Mouse (Mus musculus): ENCODE results near the gene Epb41l3.

Gene Epb41l3

GRCm38 (mm10) chr17:69075501-69076237 lies at the start of gene Epb41l3:
Epb41l3 (plus strand) TSS chr17:69075683.
- peak; percentile 74 for DNase-seq (ENCODE audit: extremely low spot score, low spot score)

GRCm38 (mm10) chr17:69038760-69039675 lies 36.5 kb upstream of the Epb41l3 start:
- no peak for DNase-seq (ENCODE audit: extremely low spot score, low spot score)

- DNase-seq (ENCODE audit: extremely low spot score, low spot score) = no peak
These were observed 34.0 kb upstream of the Epb41l3 start for GRCm38 (mm10) chr17:69041516-69041915.

GRCm38 (mm10) chr17:69048826-69049225 lies 26.7 kb upstream of the Epb41l3 start:
- DNase-seq (ENCODE audit: extremely low spot score, low spot score) = no peak

- DNase-seq (ENCODE audit: extremely low spot score, low spot score) = no peak
These were observed 21.5 kb upstream of the Epb41l3 start for GRCm38 (mm10) chr17:69054029-69054428.

GRCm38 (mm10) chr17:69059760-69060159 lies 15.7 kb upstream of the Epb41l3 start:
- no peak for DNase-seq (ENCODE audit: extremely low spot score, low spot score)

GRCm38 (mm10) chr17:69060388-69060787 lies 15.1 kb upstream of the Epb41l3 start:
- no peak for DNase-seq (ENCODE audit: extremely low spot score, low spot score)

- no peak for DNase-seq (ENCODE audit: extremely low spot score, low spot score)
These were observed 13.4 kb upstream of the Epb41l3 start for GRCm38 (mm10) chr17:69061883-69062745.

- no peak for DNase-seq (ENCODE audit: extremely low spot score, low spot score)
These were observed 7.3 kb upstream of the Epb41l3 start for GRCm38 (mm10) chr17:69067937-69068739.

- no peak for DNase-seq (ENCODE audit: extremely low spot score, low spot score)
These were observed 1.4 kb upstream of the Epb41l3 start for GRCm38 (mm10) chr17:69074095-69074494.

GRCm38 (mm10) chr17:69076238-69076625 lies 749 bp downstream of the Epb41l3 start:
- no peak for DNase-seq (ENCODE audit: extremely low spot score, low spot score)

- peak; percentile 49 for DNase-seq (ENCODE audit: extremely low spot score, low spot score)
These were observed 1.5 kb downstream of the Epb41l3 start for GRCm38 (mm10) chr17:69076747-69077543.

- DNase-seq (ENCODE audit: extremely low spot score, low spot score) = no peak
These were observed 2.0 kb downstream of the Epb41l3 start for GRCm38 (mm10) chr17:69077544-69077920.

- no peak for DNase-seq (ENCODE audit: extremely low spot score, low spot score)
These were observed 6.8 kb downstream of the Epb41l3 start for GRCm38 (mm10) chr17:69082316-69082715.

- no peak for DNase-seq (ENCODE audit: extremely low spot score, low spot score)
These were observed 16.1 kb downstream of the Epb41l3 start for GRCm38 (mm10) chr17:69091618-69092017.

- DNase-seq (ENCODE audit: extremely low spot score, low spot score) = no peak
These were observed 21.6 kb downstream of the Epb41l3 start for GRCm38 (mm10) chr17:69097068-69097467.

- no peak for DNase-seq (ENCODE audit: extremely low spot score, low spot score)
These were observed 22.5 kb downstream of the Epb41l3 start for GRCm38 (mm10) chr17:69097955-69098354.

- DNase-seq (ENCODE audit: extremely low spot score, low spot score) = no peak
These were observed 27.8 kb downstream of the Epb41l3 start for GRCm38 (mm10) chr17:69103326-69103725.

GRCm38 (mm10) chr17:69105035-69105798 lies 29.7 kb downstream of the Epb41l3 start:
- DNase-seq (ENCODE audit: extremely low spot score, low spot score) = no peak
